Mouse (Mus musculus) lung, embryonic 16.5 days (tissue): ENCODE results near the gene Pak7. TPM values are rescaled to one million over a fixed set of nuclear protein-coding genes. Genes with fewer than 3 reads are reported as not detected.
"Not testable (repeated sequence)": the region's sequence is repeated elsewhere in the genome, so short reads cannot be mapped to it uniquely, and the experiment has no call there.

Source experiments
- ATAC-seq: fragments of 200-750 bp; cut with Nextera tagmentation; 2 replicates; pipeline ENCODE4 v1.8.0; 2017; ENCODE audit warnings: low read depth, mild to moderate bottlenecking, moderate library complexity
- H3K27ac ChIP-seq: fragments of 300-500 bp; sonication (generic); 2 replicates; pipeline ENCODE4 v1.5.1; 2014; ENCODE audit warnings: mild to moderate bottlenecking, control low read depth, low read length
- H3K27me3 ChIP-seq: fragments of 300-500 bp; sonication (generic); 2 replicates; pipeline ENCODE4 v1.6.1; 2014; ENCODE audit warnings: low read depth, low read length, mixed read lengths; ENCODE audit not compliant: control insufficient read depth, insufficient read depth
- H3K36me3 ChIP-seq: fragments of 300-500 bp; sonication (generic); 2 replicates; pipeline ENCODE4 v1.6.1; 2014; ENCODE audit warnings: low read length; ENCODE audit not compliant: control insufficient read depth, insufficient read depth
- H3K4me1 ChIP-seq: fragments of 300-500 bp; sonication (generic); replicated peaks from 2 replicates; pipeline ENCODE4 v1.6.1; 2014; ENCODE audit warnings: low read length, mixed read lengths; ENCODE audit not compliant: control insufficient read depth, insufficient read depth
- H3K4me2 ChIP-seq: fragments of 300-500 bp; sonication (generic); 2 replicates; pipeline ENCODE4 v1.6.1; 2014; ENCODE audit warnings: low read depth, low read length, control low read depth
- H3K4me3 ChIP-seq: fragments of 300-500 bp; sonication (generic); 2 replicates; pipeline ENCODE4 v1.5.1; 2014; ENCODE audit warnings: mild to moderate bottlenecking, low read length, control low read depth
- H3K9ac ChIP-seq: fragments of 300-500 bp; sonication (generic); 2 replicates; pipeline ENCODE4 v1.6.1; 2014; ENCODE audit warnings: low read length, control low read depth
- H3K9me3 ChIP-seq: fragments of 300-500 bp; sonication (generic); 2 replicates; pipeline ENCODE4 v1.6.1; 2016; ENCODE audit warnings: low read length; ENCODE audit not compliant: control insufficient read depth
- WGBS: fragments of 180-500 bp; shearing (Covaris S2); extraction: QIAGEN DNeasy Blood & Tissue Kit; methylation state at CpG from one replicate; pipeline ENCODE4 v1.1.7; 2014; 5-methylcytosine and 5-hydroxymethylcytosine counted together
- polyA plus RNA-seq: library from polyadenylated mRNA; unstranded; fragments of >200 nt; fragmentation: Nextera tagmentation; extraction: Ambion mirVana; gene quantifications from 2 replicates; pipeline ENCODE4 v1.2.1, GENCODE M21; 2015

Pak7 gene
- polyA plus RNA-seq, 1 experiment from 2014 or later: 0.34 TPM

- H3K4me1 ChIP-seq: no peaks in the 10 kb centered on the region
- H3K9ac ChIP-seq: no peak overlapping the region
- H3K27me3 ChIP-seq: no peaks in the 10 kb centered on the region
- WGBS: 51% methylated on average over 8 of the region's 8 CpGs
- H3K27ac ChIP-seq: no peak overlapping the region
- no peaks in the 10 kb centered on the region for H3K9me3 ChIP-seq
- no peak overlapping the region for H3K4me2 ChIP-seq
- H3K36me3 ChIP-seq: no peaks in the 10 kb centered on the region
- no peak overlapping the region for H3K4me3 ChIP-seq
- no peak for ATAC-seq
These were observed 38.0 kb downstream of the Pak7 start for GRCm38 (mm10) chr2:136349671-136350275.

GRCm38 (mm10) chr2:136344240-136344780, 43.5 kb downstream of the Pak7 start:
- 74% methylated on average over 4 of the region's 4 CpGs for WGBS
- H3K4me1 ChIP-seq, H3K36me3 ChIP-seq, H3K27ac ChIP-seq, H3K9me3 ChIP-seq, ATAC-seq, H3K9ac ChIP-seq, H3K27me3 ChIP-seq, H3K4me3 ChIP-seq, H3K4me2 ChIP-seq: not testable (repeated sequence)

- Histone ChIP-seq H3K4me1 (no peaks in the 10 kb centered on the region), H3K4me2 (no peak overlapping the region), H3K9ac (no peak overlapping the region), H3K9me3 (no peaks in the 10 kb centered on the region), H3K27ac (no peak overlapping the region), H3K27me3 (no peaks in the 10 kb centered on the region), H3K36me3 (no peaks in the 10 kb centered on the region), H3K4me3 (no peak overlapping the region)
- no peak for ATAC-seq
- 75% methylated on average over 1 of the region's 1 CpGs for WGBS
These were observed 57.8 kb downstream of the Pak7 start for GRCm38 (mm10) chr2:136329974-136330373.

GRCm38 (mm10) chr2:136325646-136326045, 62.1 kb downstream of the Pak7 start:
- 62% methylated on average over 4 of the region's 4 CpGs for WGBS
- no peaks in the 10 kb centered on the region for H3K27me3 ChIP-seq
- H3K9me3 ChIP-seq: no peaks in the 10 kb centered on the region
- H3K36me3 ChIP-seq: no peaks in the 10 kb centered on the region
- no peak overlapping the region for H3K4me3 ChIP-seq
- no peak overlapping the region for H3K9ac ChIP-seq
- H3K4me2 ChIP-seq: no peak overlapping the region
- ATAC-seq: no peak
- no peak overlapping the region for H3K27ac ChIP-seq
- H3K4me1 ChIP-seq: no peaks in the 10 kb centered on the region

- Histone ChIP-seq H3K4me3 (no peak overlapping the region), H3K27me3 (no peaks in the 10 kb centered on the region), H3K36me3 (no peaks in the 10 kb centered on the region), H3K9ac (no peak overlapping the region), H3K4me1 (no peaks in the 10 kb centered on the region), H3K4me2 (no peak overlapping the region), H3K9me3 (no peaks in the 10 kb centered on the region), H3K27ac (no peak overlapping the region)
- no peak for ATAC-seq
- WGBS: 78% methylated on average over 3 of the region's 3 CpGs
These were observed 78.5 kb downstream of the Pak7 start for GRCm38 (mm10) chr2:136309313-136309712.

GRCm38 (mm10) chr2:136308743-136309142, 79.0 kb downstream of the Pak7 start:
- H3K4me1 ChIP-seq: no peaks in the 10 kb centered on the region
- no peak overlapping the region for H3K4me3 ChIP-seq
- 70% methylated on average over 4 of the region's 4 CpGs for WGBS
- no peak overlapping the region for H3K9ac ChIP-seq
- no peaks in the 10 kb centered on the region for H3K27me3 ChIP-seq
- no peak overlapping the region for H3K27ac ChIP-seq
- ATAC-seq: no peak
- no peaks in the 10 kb centered on the region for H3K36me3 ChIP-seq
- no peaks in the 10 kb centered on the region for H3K9me3 ChIP-seq
- H3K4me2 ChIP-seq: no peak overlapping the region

- Histone ChIP-seq H3K4me3 (no peak overlapping the region), H3K4me1 (no peaks in the 10 kb centered on the region), H3K27me3 (no peaks in the 10 kb centered on the region), H3K36me3 (no peaks in the 10 kb centered on the region), H3K9ac (no peak overlapping the region), H3K4me2 (no peak overlapping the region), H3K27ac (no peak overlapping the region), H3K9me3 (no peaks in the 10 kb centered on the region)
- ATAC-seq: no peak
- 61% methylated on average over 2 of the region's 2 CpGs for WGBS
These were observed 85.6 kb downstream of the Pak7 start for GRCm38 (mm10) chr2:136302201-136302600.

GRCm38 (mm10) chr2:136301406-136301805, 86.4 kb downstream of the Pak7 start:
- H3K27ac ChIP-seq: no peak overlapping the region
- H3K9me3 ChIP-seq: no peaks in the 10 kb centered on the region
- H3K4me2 ChIP-seq: no peak overlapping the region
- H3K9ac ChIP-seq: no peak overlapping the region
- H3K36me3 ChIP-seq: no peaks in the 10 kb centered on the region
- no peaks in the 10 kb centered on the region for H3K4me1 ChIP-seq
- H3K4me3 ChIP-seq: no peak overlapping the region
- no peak for ATAC-seq
- H3K27me3 ChIP-seq: no peaks in the 10 kb centered on the region

- Histone ChIP-seq H3K4me1 (no peaks in the 10 kb centered on the region), H3K4me3 (no peak overlapping the region), H3K9me3 (no peaks in the 10 kb centered on the region), H3K4me2 (no peak overlapping the region), H3K27ac (no peak overlapping the region), H3K36me3 (no peaks in the 10 kb centered on the region), H3K27me3 (no peaks in the 10 kb centered on the region), H3K9ac (no peak overlapping the region)
- no peak for ATAC-seq
- WGBS: 85% methylated on average over 1 of the region's 1 CpGs
These were observed 90.4 kb downstream of the Pak7 start for GRCm38 (mm10) chr2:136297371-136297770.

- Histone ChIP-seq H3K4me2 (no peak overlapping the region), H3K9ac (no peak overlapping the region), H3K9me3 (no peaks in the 10 kb centered on the region), H3K4me1 (no peaks in the 10 kb centered on the region), H3K4me3 (no peak overlapping the region), H3K27ac (no peak overlapping the region), H3K27me3 (no peaks in the 10 kb centered on the region), H3K36me3 (no peaks in the 10 kb centered on the region)
- 62% methylated on average over 1 of the region's 1 CpGs for WGBS
- ATAC-seq: no peak
These were observed 105.7 kb downstream of the Pak7 start for GRCm38 (mm10) chr2:136282043-136282442.
